Mouse (Mus musculus): ENCODE data around the gene Gm5797.
"Not testable (repeated sequence)": the region's sequence is repeated elsewhere in the genome, so short reads cannot be mapped to it uniquely, and the experiment has no call there.

DNA sequence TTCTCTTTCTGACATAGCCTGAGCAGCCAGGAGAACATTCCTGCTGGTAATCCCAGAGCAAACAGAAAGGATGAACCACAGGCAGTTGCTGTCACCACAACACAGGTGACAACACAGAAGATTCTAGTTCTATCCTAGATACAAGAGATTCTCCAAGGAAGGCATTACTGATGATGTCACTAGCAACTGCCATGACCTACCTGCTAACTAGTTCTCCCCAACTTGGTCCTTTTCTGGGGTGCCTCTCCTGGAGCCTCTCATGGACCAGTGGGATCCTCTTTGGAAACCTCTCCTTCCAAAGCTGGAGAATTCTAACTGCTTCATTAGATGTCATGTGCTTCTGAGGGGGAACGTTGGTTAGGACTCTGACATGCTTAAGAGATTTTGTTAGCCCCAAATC lies at the start of gene Gm5797:
- not testable (repeated sequence) for TF ChIP-seq GATA1 (IDR thresholded peaks at IDR 0.05; ENCODE audit: borderline replicate concordance, low read length); FLI1 (IDR thresholded peaks at IDR 0.05; ENCODE audit: low read length)
